Mouse (Mus musculus) erythroblast, embryonic 14.5 days (primary cell): ENCODE measurements around the gene Lnx2. TPM values are rescaled to one million over a fixed set of nuclear protein-coding genes. Genes with fewer than 3 reads are reported as not detected.

ENCODE experiments used
- H3K27me3 ChIP-seq: 2 replicates; pipeline ENCODE4 v1.6.1; 2012; ENCODE audit warnings: inconsistent platforms; ENCODE audit not compliant: control insufficient read depth
- H3K36me3 ChIP-seq: 2 replicates; pipeline ENCODE4 v1.6.1; 2012; ENCODE audit warnings: mild to moderate bottlenecking, inconsistent platforms; ENCODE audit not compliant: control insufficient read depth
- H3K4me1 ChIP-seq: 2 replicates; pipeline ENCODE4 v1.6.1; 2012; ENCODE audit warnings: inconsistent platforms; ENCODE audit not compliant: control insufficient read depth
- H3K4me3 ChIP-seq: replicated peaks from 2 replicates; pipeline ENCODE3; 2012; ENCODE audit warnings: moderate library complexity, mild to moderate bottlenecking, inconsistent platforms
- H3K9me3 ChIP-seq: 2 replicates; pipeline ENCODE4 v1.6.1; 2012; ENCODE audit warnings: low read length, inconsistent platforms, mixed read lengths; ENCODE audit not compliant: control insufficient read depth
- GATA1 ChIP-seq: IDR thresholded peaks from 2 replicates; pipeline ENCODE4 v1.6.1; 2012; ENCODE audit warnings: low read length, inconsistent platforms, mixed read lengths
- TAL1 ChIP-seq: IDR thresholded peaks from 3 replicates; pipeline ENCODE4 v1.6.1; 2012; ENCODE audit warnings: low read length, inconsistent platforms, mixed read lengths
- polyA plus RNA-seq: library from polyadenylated mRNA; stranded (reverse); fragments of >175 nt; gene quantifications from 2 replicates; pipeline ENCODE4 v1.2.3, GENCODE M21; 2012

The Lnx2 gene
- polyA plus RNA-seq, 1 experiment, result 0.14 TPM

- H3K4me3 ChIP-seq, result no peak overlapping the region
- TF ChIP-seq TAL1 (no peak), GATA1 (no peak)
- H3K36me3 ChIP-seq, result no peaks in the 10 kb centered on the region
- no peaks in the 10 kb centered on the region for H3K27me3 ChIP-seq
- no peaks in the 10 kb centered on the region for H3K9me3 ChIP-seq
- peaks cover 3% of the 10 kb centered on the region for H3K4me1 ChIP-seq
Observed at GRCm38 (mm10) chr5:146968695-146969393, 107.5 kb downstream of the Lnx2 start.

Other genes starting within 250 kb of the Lnx2 start
- gene Rpl21, start 243.7 kb downstream of the Lnx2 start, polyA plus RNA-seq, result 11.5 and 12.9 TPM in 2 replicates
- 0.05 and 0.14 TPM in 2 replicates for gene Rasl11a, start 231.5 kb downstream of the Lnx2 start, polyA plus RNA-seq
- 4.9 and 6.2 TPM in 2 replicates for gene Gtf3a, start 127.9 kb downstream of the Lnx2 start, polyA plus RNA-seq
- 0.55 and 0.79 TPM in 2 replicates for gene Mtif3, start 112.8 kb downstream of the Lnx2 start, polyA plus RNA-seq
- 6.5 and 6.6 TPM in 2 replicates for gene Polr1d, start 464 bp upstream of the Lnx2 start, polyA plus RNA-seq
- gene Gsx1, start 112.1 kb upstream of the Lnx2 start, polyA plus RNA-seq, result not detected in 2 replicates
- gene Pdx1, start 193.4 kb upstream of the Lnx2 start, polyA plus RNA-seq, result not detected in 2 replicates
- 0.03 TPM in 1 of 2 replicates, not detected in the other for gene Cdx2, start 230.7 kb upstream of the Lnx2 start, polyA plus RNA-seq
- gene Urad, start 245.9 kb upstream of the Lnx2 start, polyA plus RNA-seq, result not detected in 2 replicates